Mouse (Mus musculus): ENCODE measurements around the gene Srpk2.

The Srpk2 gene

GRCm38 (mm10) chr5:23531100-23531499 is 153.3 kb downstream of the Srpk2 start:
- in situ Hi-C loops (cut with MboI; ENCODE audit: low pct_unique_long_range_greater_than_20kb in 1 of 2, low sequenced_read_pairs in 2 of 2, unreplicated experiment in 1 of 2): no loop called here

DNA sequence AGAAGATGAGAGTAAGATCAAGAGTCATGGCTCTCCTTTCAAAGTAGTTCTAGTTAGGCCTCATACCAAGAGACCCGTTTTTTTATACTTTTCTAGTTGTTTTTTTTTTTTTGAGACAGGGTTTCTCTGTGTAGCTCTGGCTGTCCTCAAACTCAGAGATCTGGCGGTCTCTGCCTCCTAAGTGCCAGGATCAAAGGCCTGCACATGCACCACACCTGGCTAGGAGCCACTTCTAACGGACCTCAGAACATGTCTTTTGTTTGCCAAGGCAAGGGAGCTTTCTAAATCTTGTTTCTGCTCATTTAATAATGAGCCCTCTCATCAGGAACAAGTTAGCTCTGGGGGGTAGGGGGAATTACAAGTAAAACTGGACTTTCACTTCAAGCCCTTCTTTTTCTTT is 159.8 kb downstream of the Srpk2 start:
- in situ Hi-C loops (cut with MboI; ENCODE audit: low pct_unique_long_range_greater_than_20kb in 1 of 2, low sequenced_read_pairs in 2 of 2, unreplicated experiment in 1 of 2): no loop called here

GRCm38 (mm10) chr5:23523936-23524335 is 160.5 kb downstream of the Srpk2 start:
- in situ Hi-C loops (cut with MboI; ENCODE audit: low pct_unique_long_range_greater_than_20kb in 1 of 2, low sequenced_read_pairs in 2 of 2, unreplicated experiment in 1 of 2): no loop called here

DNA sequence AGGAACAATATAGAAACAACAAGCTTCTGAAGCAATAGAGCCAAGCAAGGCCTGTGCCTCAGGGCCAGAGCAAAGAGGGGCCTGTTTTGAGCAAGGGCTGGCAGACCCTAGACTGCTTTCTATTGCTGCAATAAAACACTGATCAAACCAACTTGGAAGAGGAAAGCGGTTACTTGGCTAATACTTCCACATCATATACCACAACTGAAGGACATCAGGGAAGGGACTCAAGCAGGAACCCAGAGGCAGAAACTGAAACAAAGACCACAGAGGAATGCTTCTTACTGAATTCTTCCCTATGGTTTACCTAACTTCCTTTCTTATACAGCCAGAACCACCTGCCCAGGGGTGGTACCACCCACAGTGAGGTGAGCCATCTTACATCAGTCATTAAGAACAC is 162.8 kb downstream of the Srpk2 start:
- in situ Hi-C loops (cut with MboI; ENCODE audit: low pct_unique_long_range_greater_than_20kb in 1 of 2, low sequenced_read_pairs in 2 of 2, unreplicated experiment in 1 of 2): no loop called here

- in situ Hi-C loops (cut with MboI; ENCODE audit: low pct_unique_long_range_greater_than_20kb in 1 of 2, low sequenced_read_pairs in 2 of 2, unreplicated experiment in 1 of 2): no loop called here
These were observed 164.7 kb downstream of the Srpk2 start for GRCm38 (mm10) chr5:23519679-23520078.

- in situ Hi-C loops (cut with MboI; ENCODE audit: low pct_unique_long_range_greater_than_20kb in 1 of 2, low sequenced_read_pairs in 2 of 2, unreplicated experiment in 1 of 2): no loop called here
These were observed 165.7 kb downstream of the Srpk2 start for GRCm38 (mm10) chr5:23518673-23519072.

- in situ Hi-C loops (cut with MboI; ENCODE audit: low pct_unique_long_range_greater_than_20kb in 1 of 2, low sequenced_read_pairs in 2 of 2, unreplicated experiment in 1 of 2): no loop called here
These were observed 166.6 kb downstream of the Srpk2 start for GRCm38 (mm10) chr5:23517839-23518238.

DNA sequence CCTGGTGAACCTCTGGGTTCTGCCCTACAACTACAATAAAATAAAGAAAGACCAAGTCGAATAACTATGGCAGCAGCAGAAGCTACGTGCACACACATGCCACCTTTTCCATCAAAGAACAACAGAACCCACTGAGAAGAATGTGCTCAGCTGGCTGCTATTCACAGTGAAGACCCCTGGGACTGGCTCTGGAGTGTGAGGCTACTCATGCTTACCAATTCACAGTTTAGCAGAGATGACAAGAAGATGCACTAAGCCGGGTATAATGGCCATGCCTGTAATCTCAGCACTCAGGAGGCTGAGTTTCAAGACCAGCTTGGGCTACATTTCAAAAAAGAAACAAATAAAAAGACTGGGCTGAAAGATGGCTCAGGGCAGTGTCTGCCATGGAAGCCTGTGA is 167.5 kb downstream of the Srpk2 start:
- in situ Hi-C loops (cut with MboI; ENCODE audit: low pct_unique_long_range_greater_than_20kb in 1 of 2, low sequenced_read_pairs in 2 of 2, unreplicated experiment in 1 of 2): no loop called here

GRCm38 (mm10) chr5:23515038-23515437 is 169.4 kb downstream of the Srpk2 start:
- in situ Hi-C loops (cut with MboI; ENCODE audit: low pct_unique_long_range_greater_than_20kb in 1 of 2, low sequenced_read_pairs in 2 of 2, unreplicated experiment in 1 of 2): no loop called here

DNA sequence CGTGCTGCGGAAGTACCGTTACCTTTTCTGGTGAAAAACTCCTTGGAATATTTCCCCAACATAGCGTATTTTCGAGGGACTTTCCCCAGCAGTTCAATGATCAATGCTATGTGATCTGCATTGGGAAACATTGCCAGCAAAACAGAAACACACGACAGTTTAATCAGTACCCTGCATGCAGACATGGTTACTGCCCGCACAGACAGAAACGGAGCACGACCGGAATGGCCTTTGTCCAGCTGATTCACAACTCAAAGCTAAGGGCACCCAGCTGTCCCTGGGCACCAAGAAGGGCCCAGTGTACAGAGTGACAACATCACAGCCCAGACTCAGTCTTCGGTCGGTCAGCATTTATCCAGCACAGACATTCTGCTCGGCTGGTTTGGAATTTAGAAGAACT is 170.9 kb downstream of the Srpk2 start:
- in situ Hi-C loops (cut with MboI; ENCODE audit: low pct_unique_long_range_greater_than_20kb in 1 of 2, low sequenced_read_pairs in 2 of 2, unreplicated experiment in 1 of 2): no loop called here

GRCm38 (mm10) chr5:23512556-23512955 is 171.9 kb downstream of the Srpk2 start:
- in situ Hi-C loops (cut with MboI; ENCODE audit: low pct_unique_long_range_greater_than_20kb in 1 of 2, low sequenced_read_pairs in 2 of 2, unreplicated experiment in 1 of 2): no loop called here

DNA sequence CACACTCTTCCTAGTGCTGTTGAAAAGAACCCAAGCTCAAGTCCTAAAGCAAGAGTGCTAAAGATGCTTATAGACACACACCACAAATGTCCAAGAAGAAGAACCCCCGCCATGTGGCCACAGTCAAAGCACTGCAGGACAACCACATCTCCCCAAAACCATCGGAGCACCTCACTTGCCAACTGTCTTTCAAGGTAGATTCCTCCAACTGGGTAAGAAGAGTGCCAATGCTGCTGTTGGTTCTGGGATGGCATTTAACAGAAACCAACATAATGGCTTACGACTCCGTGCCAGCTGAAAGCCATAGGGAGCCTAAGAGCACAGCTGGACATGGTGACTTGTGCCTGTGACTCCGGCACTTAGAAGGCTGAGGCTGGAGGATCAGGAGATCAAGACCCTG is 173.0 kb downstream of the Srpk2 start:
- in situ Hi-C loops (cut with MboI; ENCODE audit: low pct_unique_long_range_greater_than_20kb in 1 of 2, low sequenced_read_pairs in 2 of 2, unreplicated experiment in 1 of 2): no loop called here

DNA sequence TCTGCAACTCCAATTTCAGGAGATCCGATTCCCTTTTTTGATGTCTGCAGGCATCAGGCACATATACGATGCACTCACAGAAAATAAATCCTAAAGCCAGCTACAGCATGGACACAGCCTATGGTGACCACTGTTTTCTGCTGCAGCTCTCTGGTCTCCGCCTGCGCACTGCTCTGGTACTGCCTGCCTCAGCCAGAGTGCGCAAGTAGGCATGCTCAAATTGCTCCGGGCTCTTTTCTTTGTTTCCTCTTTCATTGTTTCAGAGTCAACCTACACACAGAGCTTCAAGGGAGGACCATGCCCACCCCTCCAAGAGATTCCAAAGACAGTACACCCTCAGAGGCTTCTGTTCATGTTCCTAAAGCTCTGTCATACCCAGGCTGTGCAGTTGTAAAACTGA is 175.8 kb downstream of the Srpk2 start:
- in situ Hi-C loops (cut with MboI; ENCODE audit: low pct_unique_long_range_greater_than_20kb in 1 of 2, low sequenced_read_pairs in 2 of 2, unreplicated experiment in 1 of 2): no loop called here

DNA sequence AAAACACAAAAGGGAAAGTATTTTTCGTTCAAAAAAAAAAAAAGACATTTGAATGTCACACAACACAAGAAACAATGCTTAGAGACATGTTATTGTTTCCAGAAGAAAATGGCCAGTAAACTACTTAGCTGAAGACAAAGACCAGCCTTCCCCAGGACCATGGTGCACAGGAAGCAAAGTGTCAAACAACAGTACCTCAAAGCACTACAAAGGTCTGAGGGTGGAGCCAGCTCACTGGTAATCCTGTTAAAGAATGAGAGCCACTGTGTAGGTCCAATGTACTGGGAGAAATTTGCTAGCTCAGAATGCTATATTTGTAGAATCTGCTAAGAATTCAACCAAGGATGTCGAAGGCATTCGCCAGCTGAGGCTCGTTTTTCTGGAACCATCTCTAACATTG is 177.2 kb downstream of the Srpk2 start:
- in situ Hi-C loops (cut with MboI; ENCODE audit: low pct_unique_long_range_greater_than_20kb in 1 of 2, low sequenced_read_pairs in 2 of 2, unreplicated experiment in 1 of 2): no loop called here

GRCm38 (mm10) chr5:23505578-23505977 is 178.8 kb downstream of the Srpk2 start:
- in situ Hi-C loops (cut with MboI; ENCODE audit: low pct_unique_long_range_greater_than_20kb in 1 of 2, low sequenced_read_pairs in 2 of 2, unreplicated experiment in 1 of 2): no loop called here

- in situ Hi-C loops (cut with MboI; ENCODE audit: low pct_unique_long_range_greater_than_20kb in 1 of 2, low sequenced_read_pairs in 2 of 2, unreplicated experiment in 1 of 2): no loop called here
These were observed 182.0 kb downstream of the Srpk2 start for GRCm38 (mm10) chr5:23502317-23502937.

GRCm38 (mm10) chr5:23501582-23502316 is 182.7 kb downstream of the Srpk2 start:
- in situ Hi-C loops (cut with MboI; ENCODE audit: low pct_unique_long_range_greater_than_20kb in 1 of 2, low sequenced_read_pairs in 2 of 2, unreplicated experiment in 1 of 2): no loop called here

DNA sequence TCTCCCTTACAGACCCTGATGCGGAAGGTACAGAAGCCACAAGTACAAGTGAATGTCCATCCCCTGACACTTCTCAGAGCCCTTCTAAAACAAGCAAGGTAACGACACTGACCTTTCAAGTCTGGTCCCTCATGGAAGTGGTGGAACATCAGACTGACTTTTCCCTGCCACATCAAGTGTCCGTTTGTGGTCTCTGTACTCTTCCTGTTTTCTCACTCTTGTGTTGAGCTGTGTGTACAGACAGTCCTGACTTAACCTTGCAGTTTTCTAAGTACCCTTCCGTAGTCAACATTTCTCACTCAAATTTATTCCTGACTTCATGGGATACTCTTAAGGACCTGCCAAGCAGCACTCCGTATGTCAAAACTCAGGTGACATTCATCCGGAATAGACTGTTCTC is 183.7 kb downstream of the Srpk2 start:
- in situ Hi-C loops (cut with MboI; ENCODE audit: low pct_unique_long_range_greater_than_20kb in 1 of 2, low sequenced_read_pairs in 2 of 2, unreplicated experiment in 1 of 2): no loop called here

GRCm38 (mm10) chr5:23499257-23499656 is 185.2 kb downstream of the Srpk2 start:
- in situ Hi-C loops (cut with MboI; ENCODE audit: low pct_unique_long_range_greater_than_20kb in 1 of 2, low sequenced_read_pairs in 2 of 2, unreplicated experiment in 1 of 2): no loop called here

GRCm38 (mm10) chr5:23497920-23498319 is 186.5 kb downstream of the Srpk2 start:
- in situ Hi-C loops (cut with MboI; ENCODE audit: low pct_unique_long_range_greater_than_20kb in 1 of 2, low sequenced_read_pairs in 2 of 2, unreplicated experiment in 1 of 2): no loop called here

Measured in mouse embryonic stem cell (cell line).